Mouse (Mus musculus) liver, adult 2 months (tissue): ENCODE results near the gene Casz1.

Source experiments
- CTCF ChIP-seq: fragments of 200-500 bp; IDR thresholded peaks from 2 replicates; pipeline ENCODE4 v1.5.1; 2011; ENCODE audit warnings: low read depth, low read length, control low read depth
- POLR2A ChIP-seq: fragments of 200-500 bp; IDR thresholded peaks from 2 replicates; pipeline ENCODE4 v1.6.1; 2011; ENCODE audit warnings: low read length, control low read depth; ENCODE audit not compliant: insufficient read depth; ENCODE audit errors: extremely low read depth

DNA sequence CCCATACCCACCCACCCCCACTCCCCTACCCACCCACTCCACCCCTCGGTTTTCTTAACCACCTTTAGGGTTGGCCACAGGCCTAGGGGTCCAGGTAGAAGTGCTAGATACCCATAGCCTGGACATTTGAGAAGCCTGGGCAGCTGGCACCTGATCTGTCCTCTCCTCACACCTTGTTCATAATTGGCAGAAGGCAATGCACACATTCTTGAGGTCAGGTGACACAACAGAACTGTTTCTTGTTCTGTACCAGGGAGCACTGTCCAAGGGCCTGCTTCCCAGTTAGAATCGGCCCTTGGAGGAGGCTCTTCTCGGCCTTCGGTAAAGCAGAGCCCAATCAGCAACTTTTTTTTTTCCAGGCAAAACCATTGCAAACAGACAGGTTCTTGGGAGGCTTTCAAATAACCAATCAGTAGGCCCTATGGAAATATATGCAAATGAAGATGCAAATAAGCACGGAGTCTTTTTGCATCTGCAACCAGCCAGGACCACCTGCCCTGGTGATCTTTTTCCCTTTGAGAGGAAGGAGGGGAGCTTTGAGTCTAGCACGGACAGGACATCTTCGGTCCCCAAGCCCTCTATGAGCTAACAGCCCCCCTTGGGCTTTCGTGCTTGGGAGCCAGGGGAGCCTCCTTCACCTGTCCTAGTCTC, 36.4 kb upstream of the Casz1 start:
- no peak for TF ChIP-seq CTCF
- no peak for TF ChIP-seq POLR2A
